Mouse (Mus musculus) brain, embryonic 14.5 days (tissue): ENCODE data around the gene Fcgr4. TPM values are rescaled to one million over a fixed set of nuclear protein-coding genes. Genes with fewer than 3 reads are reported as not detected.
A peak's percentile ranks its signal among the peaks of the same experiment; 100 is the strongest.

Experiments
- DNase-seq: peaks from one replicate; pipeline ENCODE4 v3.0.0-alpha.2; 2011; ENCODE audit warnings: low read depth
- CTCF ChIP-seq: fragments of 200-500 bp; IDR thresholded peaks from 2 replicates; pipeline ENCODE4 v1.5.1; 2012; ENCODE audit warnings: inconsistent platforms, mild to moderate bottlenecking, moderate library complexity, borderline replicate concordance; ENCODE audit not compliant: insufficient read depth, insufficient read length; ENCODE audit errors: extremely low read depth
- POLR2A ChIP-seq: fragments of 200-500 bp; IDR thresholded peaks from 2 replicates; pipeline ENCODE4 v1.6.1; 2012; ENCODE audit warnings: mild to moderate bottlenecking, inconsistent platforms, borderline replicate concordance; ENCODE audit not compliant: poor library complexity, insufficient read depth, insufficient read length, severe bottlenecking; ENCODE audit errors: extremely low read depth
- polyA plus RNA-seq: library from polyadenylated mRNA; depleted of rRNA; stranded (reverse); fragments of >200 nt; gene quantifications from 2 replicates; pipeline ENCODE4 v1.2.3, GENCODE M21; 2012

The Fcgr4 gene
- polyA plus RNA-seq, 1 experiment = 0.34 TPM

- DNase-seq = no peak
- no peak for TF ChIP-seq CTCF
- no peak for TF ChIP-seq POLR2A
Measured at GRCm38 (mm10) chr1:171031752-171032151, 13.0 kb downstream of the Fcgr4 start.

GRCm38 (mm10) chr1:171032691-171033090 is 14.0 kb downstream of the Fcgr4 start:
- no peak for TF ChIP-seq CTCF
- no peak for TF ChIP-seq POLR2A
- peak; percentile 34 for DNase-seq

GRCm38 (mm10) chr1:171033196-171033595 is 14.5 kb downstream of the Fcgr4 start:
- peak; percentile 59 for DNase-seq
- TF ChIP-seq POLR2A = no peak

- peak; percentile 92 for DNase-seq
- TF ChIP-seq POLR2A = no peak
- no peak for TF ChIP-seq CTCF
Measured at GRCm38 (mm10) chr1:171033756-171034155, 15.0 kb downstream of the Fcgr4 start.

GRCm38 (mm10) chr1:171034201-171034600 is 15.5 kb downstream of the Fcgr4 start:
- DNase-seq = no peak
- TF ChIP-seq CTCF (no peak), POLR2A (no peak)

GRCm38 (mm10) chr1:171035611-171036010 is 16.9 kb downstream of the Fcgr4 start:
- TF ChIP-seq CTCF (no peak), POLR2A (no peak)
- no peak for DNase-seq

GRCm38 (mm10) chr1:171036550-171037324 is 18.0 kb downstream of the Fcgr4 start:
- no peak for TF ChIP-seq CTCF
- no peak for TF ChIP-seq POLR2A
- DNase-seq = peak; percentile 90

- no peak for TF ChIP-seq POLR2A
- TF ChIP-seq CTCF = no peak
- DNase-seq = peak; percentile 93
Measured at GRCm38 (mm10) chr1:171037861-171038721, 19.4 kb downstream of the Fcgr4 start.

GRCm38 (mm10) chr1:171039135-171039534 is 20.4 kb downstream of the Fcgr4 start:
- no peak for DNase-seq
- TF ChIP-seq CTCF (no peak), POLR2A (no peak)

- no peak for TF ChIP-seq POLR2A
- TF ChIP-seq CTCF = no peak
- no peak for DNase-seq
Measured at GRCm38 (mm10) chr1:171039880-171040279, 21.2 kb downstream of the Fcgr4 start.

GRCm38 (mm10) chr1:171043594-171044153 is 25.0 kb downstream of the Fcgr4 start:
- DNase-seq = no peak
- TF ChIP-seq CTCF (no peak), POLR2A (no peak)
